Mouse (Mus musculus) gastrocnemius, adult 18-20 months (tissue): ENCODE data around the gene Mettl1. TPM values are rescaled to one million over a fixed set of nuclear protein-coding genes. Genes with fewer than 3 reads are reported as not detected.

Experiments used
- DNase-seq: peaks from one replicate; pipeline ENCODE4 v3.0.0; 2021; ENCODE audit warnings: low spot score
- microRNA-seq: library from miRNA; unstranded; fragments of <30 nt; microRNA quantifications from one replicate; pipeline ENCODE4 v1.2.0, GENCODE M21; 2021
- total RNA-seq, 2 experiments: library from RNA; stranded (reverse); gene quantifications; 2 replicates each; pipeline ENCODE4 v1.2.3; 2021

The Mettl1 gene
- total RNA-seq, 2 experiments from 2014 or later, result 8.6 to 9.1 TPM

DNA sequence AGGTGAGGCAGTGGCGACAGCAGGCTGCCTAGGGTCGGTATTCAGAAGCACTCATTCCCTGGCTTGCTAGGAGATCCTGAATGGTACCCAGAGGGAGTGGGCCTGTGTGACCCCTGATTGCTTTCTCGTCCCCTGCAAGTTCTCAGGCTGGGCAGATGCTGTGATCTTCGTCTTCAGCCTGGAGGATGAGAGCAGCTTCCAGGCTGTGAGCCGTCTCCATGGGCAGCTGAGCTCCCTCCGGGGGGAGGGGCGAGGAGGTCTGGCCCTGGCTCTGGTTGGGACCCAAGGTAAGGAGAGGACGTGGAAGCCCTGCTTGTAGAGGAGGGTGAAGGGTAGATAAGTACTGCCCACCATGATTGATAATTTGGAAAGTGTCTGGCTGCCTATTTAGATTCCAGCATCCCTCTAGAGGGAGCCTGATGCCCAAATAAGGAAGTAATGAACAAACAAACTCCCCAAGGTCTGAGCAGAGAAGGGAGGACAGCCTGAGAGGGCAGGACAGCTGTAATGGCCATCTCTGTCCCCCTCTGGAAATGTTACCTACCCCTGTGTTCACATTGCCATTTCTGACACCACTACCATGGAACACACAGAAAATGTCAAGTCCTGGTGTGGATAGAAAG is 42.2 kb downstream of the Mettl1 start:
- no peak for DNase-seq

DNA sequence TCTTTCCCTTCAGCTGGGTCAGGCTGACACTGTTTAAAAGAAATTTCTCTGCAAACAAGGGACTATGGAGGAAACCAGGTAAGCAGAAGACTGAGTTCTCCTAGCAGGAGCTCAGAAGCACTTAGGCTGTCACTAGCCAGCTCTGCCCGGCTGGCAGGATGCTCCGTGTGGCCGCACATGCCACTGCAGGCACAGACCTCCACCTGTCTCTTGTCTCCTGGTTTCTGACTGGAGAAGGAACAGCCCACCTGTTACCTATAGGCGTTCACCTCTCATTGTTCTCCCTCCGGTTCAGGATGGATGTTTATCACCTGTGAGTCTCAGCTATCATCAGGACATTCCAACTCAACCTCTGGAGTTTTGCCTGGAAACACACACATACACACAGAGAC is 42.7 kb downstream of the Mettl1 start:
- DNase-seq, result no peak

DNA sequence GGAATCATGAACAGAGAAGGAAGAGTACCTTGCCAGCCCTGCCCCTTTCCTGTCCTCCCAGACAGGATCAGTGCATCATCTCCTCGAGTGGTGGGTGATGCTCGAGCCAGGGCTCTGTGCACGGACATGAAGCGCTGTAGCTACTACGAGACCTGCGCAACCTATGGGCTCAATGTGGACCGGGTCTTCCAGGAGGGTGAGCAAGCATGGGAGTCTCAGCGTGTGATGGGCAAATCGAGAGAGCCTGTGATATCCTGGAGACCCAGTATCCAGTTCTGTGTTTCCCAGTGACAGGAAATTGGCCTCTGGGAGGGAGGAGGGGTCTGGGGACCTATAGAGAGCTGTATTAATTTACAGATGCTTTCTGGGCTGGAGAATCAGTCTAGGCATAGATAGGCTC is 43.8 kb downstream of the Mettl1 start:
- DNase-seq, result no peak

DNA sequence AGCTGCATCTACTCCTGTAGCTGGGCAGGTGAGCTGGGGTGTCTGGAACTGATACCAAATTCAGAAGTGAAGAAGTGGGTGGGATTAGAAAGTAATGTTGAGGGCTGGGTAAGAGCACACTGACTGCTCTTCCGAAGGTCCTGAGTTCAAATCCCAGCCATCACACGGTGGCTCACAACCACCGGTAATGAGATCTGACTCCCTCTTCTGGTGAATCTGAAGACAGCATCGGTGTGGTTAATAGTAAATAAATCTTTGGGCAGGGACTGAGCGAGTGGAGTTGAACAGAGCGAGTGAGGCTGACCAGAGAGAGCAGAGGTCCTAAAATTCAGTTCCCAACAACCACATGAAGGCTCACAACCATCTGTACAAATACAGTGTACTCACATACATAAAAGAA is 44.4 kb downstream of the Mettl1 start:
- DNase-seq, result no peak

DNA sequence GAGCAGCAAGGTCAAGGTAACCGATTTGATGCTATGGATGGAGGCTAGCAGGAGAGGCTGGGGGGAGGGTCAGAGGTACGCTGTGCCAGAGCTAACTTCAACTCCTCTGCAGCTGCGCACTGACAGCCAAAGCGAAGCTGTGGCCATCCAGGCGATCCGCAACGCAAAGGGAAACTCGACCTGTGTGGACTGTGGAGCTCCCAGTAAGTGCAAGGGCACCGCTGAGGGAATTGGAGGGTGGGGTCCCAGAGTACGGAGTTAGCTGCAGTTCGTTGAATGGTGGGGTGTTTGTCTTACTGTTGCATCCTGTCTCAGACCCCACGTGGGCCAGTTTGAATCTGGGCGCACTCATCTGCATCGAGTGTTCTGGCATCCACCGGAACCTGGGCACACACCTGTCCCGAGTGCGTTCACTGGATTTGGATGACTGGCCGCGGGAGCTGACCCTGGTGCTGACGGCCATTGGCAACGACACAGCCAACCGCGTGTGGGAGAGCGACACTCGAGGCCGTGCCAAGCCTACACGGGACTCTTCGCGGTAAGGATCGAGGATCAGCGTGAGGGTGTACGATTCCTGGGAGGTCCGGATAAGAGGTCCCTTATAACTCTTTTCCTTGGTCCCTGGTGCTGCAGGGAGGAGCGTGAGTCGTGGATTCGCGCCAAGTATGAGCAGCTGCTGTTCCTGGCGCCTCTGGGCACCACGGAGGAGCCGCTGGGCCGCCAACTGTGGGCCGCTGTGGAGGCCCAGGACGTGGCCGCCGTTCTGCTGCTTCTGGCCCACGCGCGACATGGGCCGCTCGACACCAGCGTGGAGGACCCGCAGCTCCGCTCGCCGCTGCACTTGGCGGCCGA is 49.6 kb downstream of the Mettl1 start:
- peak; percentile 30 for DNase-seq

DNA sequence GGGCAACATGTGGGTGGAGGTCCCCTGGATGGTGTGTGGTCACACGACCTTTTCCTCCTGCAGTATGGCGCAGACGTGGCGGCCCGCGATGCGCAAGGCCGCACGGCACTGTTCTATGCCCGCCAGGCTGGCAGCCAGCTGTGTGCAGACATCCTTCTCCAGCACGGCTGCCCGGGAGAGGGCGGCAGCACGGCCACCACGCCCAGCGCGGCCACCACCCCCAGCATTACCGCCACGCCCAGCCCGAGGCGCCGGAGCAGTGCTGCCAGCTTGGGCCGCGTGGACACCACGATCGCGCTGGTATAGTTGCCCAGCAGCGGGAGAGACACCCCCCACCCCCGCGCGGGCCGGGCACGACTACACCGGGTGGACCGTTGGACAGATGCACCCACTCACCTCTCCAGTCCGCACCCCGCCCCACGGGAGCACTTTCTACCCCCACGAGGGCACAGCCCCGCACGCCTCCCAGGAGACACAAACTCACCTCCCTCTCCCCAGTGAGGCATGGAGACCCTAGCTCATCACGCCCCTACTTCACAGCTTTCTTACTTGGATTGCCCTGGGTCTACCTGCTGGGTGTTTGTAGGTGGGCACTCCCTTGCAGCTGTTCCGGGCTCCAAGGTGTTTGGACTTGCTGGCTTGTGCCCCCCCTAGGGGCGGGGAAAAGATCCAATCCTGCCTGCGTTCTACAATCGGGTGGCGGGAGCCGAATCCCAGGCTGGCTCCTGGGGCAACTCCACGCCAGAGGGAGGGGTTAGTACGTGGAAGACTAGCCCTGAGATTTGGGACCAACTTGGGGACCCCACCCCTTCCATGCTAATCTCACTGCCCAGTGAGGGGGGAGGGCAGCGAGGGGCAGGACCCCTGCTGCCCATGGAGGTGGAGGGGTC is 50.5 kb downstream of the Mettl1 start:
- DNase-seq, result no peak

DNA sequence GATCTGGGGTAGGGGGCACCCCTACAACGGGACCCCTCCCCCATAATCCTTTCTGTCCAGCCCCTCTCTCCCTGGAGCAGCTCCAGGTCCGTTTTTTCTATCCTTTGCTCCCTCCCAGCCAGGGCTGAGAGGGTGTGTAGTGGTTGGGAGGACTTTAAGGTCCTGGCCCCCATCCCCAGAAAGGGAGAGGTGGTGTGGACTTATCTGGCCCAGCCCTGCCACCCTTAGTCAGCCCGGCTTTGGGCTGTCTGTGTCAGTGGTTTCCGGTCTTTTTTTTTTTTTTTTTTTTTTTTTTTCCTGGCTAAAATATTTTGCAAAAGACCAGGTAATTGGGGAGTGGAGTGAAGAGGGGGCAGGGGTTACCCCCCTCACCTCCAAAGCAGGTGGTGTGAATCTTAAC is 51.5 kb downstream of the Mettl1 start:
- DNase-seq, result no peak

DNA sequence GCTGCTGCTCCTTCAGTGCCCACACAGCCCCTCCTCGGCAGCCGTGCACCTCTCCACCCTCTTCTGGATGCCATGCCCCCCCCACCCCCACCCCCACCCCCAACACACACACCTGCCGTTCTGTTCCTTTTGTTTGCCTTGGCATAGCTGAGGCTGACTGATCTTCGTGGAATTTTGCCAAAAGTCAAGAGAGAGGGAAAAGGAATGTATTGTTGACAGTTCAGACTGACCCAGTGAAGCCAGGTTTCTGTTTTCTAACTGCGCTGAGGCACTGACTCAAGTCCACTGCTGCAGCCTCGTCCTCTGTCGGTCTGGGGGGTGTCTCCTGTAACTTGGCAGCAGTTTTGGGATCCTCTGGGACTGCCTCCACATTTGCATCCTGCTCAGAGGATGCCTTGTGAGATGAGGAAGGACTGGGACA is 53.2 kb downstream of the Mettl1 start:
- no peak for DNase-seq

Small RNAs within 50 kb of the gene (microRNA-seq; reads per million reads assigned to microRNA genes)
- gene Mir26a-2, result 241 reads per million, percentile 68 among the genes with 10 or more reads in this experiment
- gene Mir546, result not detected

Other genes starting within 250 kb of the Mettl1 start
- 1 to 10 TPM; 1.5 to 1.6 TPM for gene Atp23, start 140.1 kb upstream of the Mettl1 start, total RNA-seq
- 100 to 1,000 TPM in 1 of 2 experiments, 10 to 100 TPM in 1; 84.5 to 110 TPM for gene Ctdsp2, start 62.7 kb upstream of the Mettl1 start, total RNA-seq
- 1 to 10 TPM; 2.9 to 3.6 TPM for gene Avil, start 40.7 kb upstream of the Mettl1 start, total RNA-seq
- 10 to 100 TPM; 20.4 to 22.4 TPM for gene Tsfm, start 10.6 kb upstream of the Mettl1 start, total RNA-seq
- under 1 TPM in 1 of 2 experiments, not detected in 1; 0.09 TPM for gene Eef1akmt3, start 99 bp downstream of the Mettl1 start, total RNA-seq
- under 1 TPM in 1 of 2 experiments, not detected in 1; 0.19 TPM for gene Cyp27b1, start 6.8 kb downstream of the Mettl1 start, total RNA-seq
- 1 to 10 TPM in 1 of 2 experiments, under 1 TPM in 1; 0.39 to 1.0 TPM for gene March9, start 18.8 kb downstream of the Mettl1 start, total RNA-seq
- 10 to 100 TPM; 42.2 to 45.6 TPM for gene Cdk4, start 22.1 kb downstream of the Mettl1 start, total RNA-seq
- gene Tspan31, start 28.9 kb downstream of the Mettl1 start, total RNA-seq, result 10 to 100 TPM; 22.4 to 23.4 TPM
- gene Agap2, start 33.9 kb downstream of the Mettl1 start, total RNA-seq, result 1 to 10 TPM; 1.3 to 1.7 TPM
- 10 to 100 TPM; 11.3 to 13.5 TPM for gene Os9, start 79.7 kb downstream of the Mettl1 start, total RNA-seq
- gene B4galnt1, start 123.8 kb downstream of the Mettl1 start, total RNA-seq, result under 1 TPM; 0.39 to 0.93 TPM
- 1 to 10 TPM; 1.6 to 2.9 TPM for gene Slc26a10, start 139.2 kb downstream of the Mettl1 start, total RNA-seq
- gene Arhgef25, start 148.7 kb downstream of the Mettl1 start, total RNA-seq, result 1 to 10 TPM; 7.4 to 9.5 TPM
- gene Dtx3, start 154.3 kb downstream of the Mettl1 start, total RNA-seq, result 10 to 100 TPM; 20.0 to 27.3 TPM
- 1 to 10 TPM; 7.4 to 8.2 TPM for gene Pip4k2c, start 170.2 kb downstream of the Mettl1 start, total RNA-seq
- gene Kif5a, start 221.9 kb downstream of the Mettl1 start, total RNA-seq, result under 1 TPM; 0.21 to 0.37 TPM
- 10 to 100 TPM; 96.1 to 97.2 TPM for gene Dctn2, start 225.0 kb downstream of the Mettl1 start, total RNA-seq
- 10 to 100 TPM; 14.6 to 15.7 TPM for gene Mbd6, start 247.6 kb downstream of the Mettl1 start, total RNA-seq